Mouse (Mus musculus): ENCODE results near the gene Rpl23. TPM values are rescaled to one million over a fixed set of nuclear protein-coding genes. Genes with fewer than 3 reads are reported as not detected.

Rpl23 gene
- total RNA-seq, 2 experiments from 2014 or later = 958 to 975 TPM

GRCm38 (mm10) chr11:97813746-97814515 is 31.7 kb upstream of the Rpl23 start:
- no peak for DNase-seq

GRCm38 (mm10) chr11:97813085-97813484 is 30.8 kb upstream of the Rpl23 start:
- no peak for DNase-seq

- no peak for DNase-seq
Observed at GRCm38 (mm10) chr11:97812491-97812921, 30.3 kb upstream of the Rpl23 start.

- DNase-seq = no peak
Observed at GRCm38 (mm10) chr11:97811569-97812362, 29.5 kb upstream of the Rpl23 start.

GRCm38 (mm10) chr11:97810970-97811369 is 28.7 kb upstream of the Rpl23 start:
- no peak for DNase-seq

GRCm38 (mm10) chr11:97810356-97810755 is 28.1 kb upstream of the Rpl23 start:
- peak; percentile 56 for DNase-seq

GRCm38 (mm10) chr11:97809235-97810121 is 27.2 kb upstream of the Rpl23 start:
- DNase-seq = peak; percentile 27

GRCm38 (mm10) chr11:97808621-97809234 is 26.5 kb upstream of the Rpl23 start:
- DNase-seq = peak; percentile 66

- DNase-seq = peak; percentile 47
Observed at GRCm38 (mm10) chr11:97808093-97808492, 25.9 kb upstream of the Rpl23 start.

GRCm38 (mm10) chr11:97807626-97808025 is 25.4 kb upstream of the Rpl23 start:
- DNase-seq = peak; percentile 7

GRCm38 (mm10) chr11:97806613-97806964 is 24.4 kb upstream of the Rpl23 start:
- DNase-seq = no peak

- peak; percentile 22 for DNase-seq
Observed at GRCm38 (mm10) chr11:97805662-97806612, 23.7 kb upstream of the Rpl23 start.

GRCm38 (mm10) chr11:97804841-97805661 is 22.8 kb upstream of the Rpl23 start:
- DNase-seq = peak; percentile 73

- no peak for DNase-seq
Observed at GRCm38 (mm10) chr11:97803847-97804246, 21.6 kb upstream of the Rpl23 start.

- DNase-seq = peak; percentile 52
Observed at GRCm38 (mm10) chr11:97802495-97802894, 20.3 kb upstream of the Rpl23 start.

GRCm38 (mm10) chr11:97802194-97802470 is 19.9 kb upstream of the Rpl23 start:
- no peak for DNase-seq

- peak; percentile 77 for DNase-seq
Observed at GRCm38 (mm10) chr11:97801409-97802193, 19.4 kb upstream of the Rpl23 start.

GRCm38 (mm10) chr11:97800691-97801408 is 18.6 kb upstream of the Rpl23 start:
- DNase-seq = peak; percentile 64
